ENCODE assay signal across 12 mouse cellular contexts in the genomic region with DNA sequence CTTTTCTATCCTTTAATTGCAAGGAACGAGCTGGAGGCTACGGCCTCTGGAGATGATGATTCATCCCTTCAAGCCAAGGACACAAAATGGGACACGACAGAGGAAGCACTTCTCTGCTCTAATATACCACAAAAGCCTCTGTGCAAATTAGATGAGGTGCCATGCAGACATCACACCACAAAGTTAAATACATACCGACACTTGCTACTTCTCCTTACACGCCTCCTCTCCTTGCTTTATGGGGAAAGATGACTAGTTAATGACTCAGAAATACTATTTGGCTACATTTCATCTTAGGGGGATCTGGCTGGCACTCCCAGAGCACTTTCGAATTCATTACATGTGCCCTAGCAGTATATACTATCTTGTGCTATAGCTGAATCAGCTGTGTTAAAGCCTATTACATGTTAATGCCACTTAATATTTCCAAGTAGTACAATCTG.
DNase-seq lines count a peak whose midpoint lies in the region; ATAC-seq and TF ChIP-seq lines count a peak whose summit lies in the region.
"Had no signal": no experiment of that assay in that cellular context is flagged by ENCODE, and none has a peak within 500 bp of the region (broad histone marks: within the 10 kb centered on the region; RNA-seq: fewer than 3 reads in every experiment).

No protein-coding gene starts in this region.

- no peaks in the 10 kb centered on the region for H3K27me3 ChIP-seq in cerebellum, adult 2 months (ENCODE audit: control insufficient read depth, insufficient read depth, low read length)
- H3K27me3 ChIP-seq in hindbrain, embryonic 13.5 days, result no peaks in the 10 kb centered on the region
- H3K27me3 ChIP-seq in hindbrain, embryonic 12.5 days, result no peaks in the 10 kb centered on the region
- H3K27me3 ChIP-seq: heart, embryonic 15.5 days; intestine, embryonic 15.5 days; limb, embryonic 12.5 days had no signal

- H3K4me3 ChIP-seq in cerebellum, adult 2 months (replicated peaks; ENCODE audit: insufficient read depth, low read depth, low read length), result no peak overlapping the region
- H3K4me3 ChIP-seq in hindbrain, embryonic 13.5 days, result no peak overlapping the region
- H3K4me3 ChIP-seq in hindbrain, embryonic 12.5 days, result no peak overlapping the region
- H3K4me3 ChIP-seq: heart, embryonic 15.5 days; intestine, embryonic 15.5 days; limb, embryonic 12.5 days had no signal

- TF ChIP-seq POLR2A in cerebellum, adult 2 months (IDR thresholded peaks at IDR 0.05; ENCODE audit: borderline replicate concordance, insufficient read depth, low read length), result no peak

- 62% methylated on average over 6 of the region's 6 CpGs for WGBS in cerebellum, adult 2 months
- 81% methylated on average over 6 of the region's 6 CpGs for whole genome bisulfite sequencing in hindbrain, embryonic 13.5 days
- 91% methylated on average over 6 of the region's 6 CpGs for WGBS in hindbrain, embryonic 12.5 days

- TF ChIP-seq CTCF in cerebellum, adult 2 months (IDR thresholded peaks at IDR 0.05; ENCODE audit: borderline replicate concordance, insufficient read depth, low read depth, low read length), result no peak

- no peak for DNase-seq in cerebellum, adult 2 months
- DNase-seq in cerebellum, adult 9-10 months, result no peak
- peak; percentile 48 for DNase-seq in right cerebral cortex, adult 18-20 months
- no peak for DNase-seq in right cerebral cortex, postnatal 25 days
- DNase-seq in B cell, adult 2 months, result no peak
- DNase-seq in adrenal gland, postnatal 25 days, result no peak

- no peak for ATAC-seq in hindbrain, embryonic 13.5 days (ENCODE audit: low FRiP score)
- ATAC-seq in hindbrain, embryonic 12.5 days (ENCODE audit: low FRiP score), result no peak

- peaks cover 14% of the 10 kb centered on the region; the same call in 1 of the 2 replicates for H3K4me1 ChIP-seq in cerebellum, adult 2 months (ENCODE audit: control insufficient read depth, insufficient read depth, low read length)
- H3K4me1 ChIP-seq in hindbrain, embryonic 13.5 days (replicated peaks), result peaks cover 9% of the 10 kb centered on the region; the same call in 1 of the 2 replicates
- H3K4me1 ChIP-seq in hindbrain, embryonic 12.5 days, result 0 out of 2 replicates have a peak, but pooled peaks cover 4% of the 10 kb centered on the region
- H3K4me1 ChIP-seq: intestine, embryonic 15.5 days; limb, embryonic 12.5 days had no signal

- H3K4me2 ChIP-seq in hindbrain, embryonic 13.5 days, result no peak overlapping the region
- no peak overlapping the region for H3K4me2 ChIP-seq in hindbrain, embryonic 12.5 days (replicated peaks)
- H3K4me2 ChIP-seq: heart, embryonic 15.5 days; intestine, embryonic 15.5 days; limb, embryonic 12.5 days had no signal

- H3K9me3 ChIP-seq in hindbrain, embryonic 13.5 days, result no peaks in the 10 kb centered on the region
- H3K9me3 ChIP-seq in hindbrain, embryonic 12.5 days (replicated peaks), result no peaks in the 10 kb centered on the region
- H3K9me3 ChIP-seq: heart, embryonic 15.5 days; intestine, embryonic 15.5 days; limb, embryonic 12.5 days had no signal

- 0 out of 2 replicates have a peak overlapping the region, but pooled peaks have one; percentile 38 for H3K27ac ChIP-seq in cerebellum, adult 2 months (ENCODE audit: insufficient read depth, low read length)
- 0 out of 2 replicates have a peak overlapping the region, but pooled peaks have one; percentile 30 for H3K27ac ChIP-seq in hindbrain, embryonic 13.5 days
- H3K27ac ChIP-seq in hindbrain, embryonic 12.5 days, result no peak overlapping the region
- H3K27ac ChIP-seq: intestine, embryonic 15.5 days; limb, embryonic 12.5 days had no signal

- peaks cover 2% of the 10 kb centered on the region; the same call in 1 of the 2 replicates for H3K36me3 ChIP-seq in hindbrain, embryonic 13.5 days
- H3K36me3 ChIP-seq in hindbrain, embryonic 12.5 days, result no peaks in the 10 kb centered on the region
- H3K36me3 ChIP-seq: heart, embryonic 15.5 days; intestine, embryonic 15.5 days; limb, embryonic 12.5 days had no signal

- no peak overlapping the region for H3K9ac ChIP-seq in hindbrain, embryonic 13.5 days
- H3K9ac ChIP-seq in hindbrain, embryonic 12.5 days, result no peak overlapping the region
- H3K9ac ChIP-seq: heart, embryonic 15.5 days; intestine, embryonic 15.5 days; limb, embryonic 12.5 days; liver, postnatal 0 days had no signal
